Mouse (Mus musculus) hindbrain, postnatal 0 days (tissue): ENCODE results near the gene Tbc1d1. TPM values are rescaled to one million over a fixed set of nuclear protein-coding genes. Genes with fewer than 3 reads are reported as not detected.
A peak's percentile ranks its signal among the peaks of the same experiment; 100 is the strongest.

ENCODE experiments used
- ATAC-seq: fragments of 200-750 bp; cut with Nextera tagmentation; 2 replicates; pipeline ENCODE4 v1.8.0; 2017; ENCODE audit warnings: mild to moderate bottlenecking, moderate TSS enrichment, moderate library complexity
- DNase-seq: peaks from one replicate; pipeline ENCODE4 v3.0.0-alpha.2; 2015; ENCODE audit warnings: low spot score
- H3K27ac ChIP-seq: fragments of 300-500 bp; sonication (generic); 2 replicates; pipeline ENCODE4 v1.5.1; 2014; ENCODE audit warnings: mild to moderate bottlenecking
- H3K27me3 ChIP-seq: fragments of 300-500 bp; sonication (generic); 2 replicates; pipeline ENCODE4 v1.6.1; 2014; ENCODE audit warnings: low read length, mixed read lengths; ENCODE audit not compliant: insufficient read depth
- H3K36me3 ChIP-seq: fragments of 300-500 bp; sonication (generic); 2 replicates; pipeline ENCODE4 v1.6.1; 2014; ENCODE audit warnings: low read length, mixed read lengths; ENCODE audit not compliant: insufficient read depth
- H3K4me1 ChIP-seq: fragments of 300-500 bp; sonication (generic); 2 replicates; pipeline ENCODE4 v1.6.1; 2014; ENCODE audit warnings: antibody characterized with exemption, low read length, mixed read lengths; ENCODE audit not compliant: insufficient read depth
- H3K4me2 ChIP-seq: fragments of 300-500 bp; sonication (generic); 2 replicates; pipeline ENCODE4 v1.6.1; 2014; ENCODE audit warnings: low read depth, mild to moderate bottlenecking, low read length, moderate library complexity, mixed read lengths
- H3K4me3 ChIP-seq: fragments of 300-500 bp; sonication (generic); 2 replicates; pipeline ENCODE4 v1.5.1; 2014; ENCODE audit warnings: low read length
- H3K9ac ChIP-seq: fragments of 300-500 bp; sonication (generic); replicated peaks from 2 replicates; pipeline ENCODE4 v1.6.1; 2014; ENCODE audit warnings: mild to moderate bottlenecking, low read length, moderate library complexity, mixed read lengths
- H3K9me3 ChIP-seq: fragments of 300-500 bp; sonication (generic); 2 replicates; pipeline ENCODE4 v1.6.1; 2016; ENCODE audit warnings: low read length, mixed read lengths
- CTCF ChIP-seq: IDR thresholded peaks from 2 replicates; pipeline ENCODE4 v1.5.1; 2016; ENCODE audit warnings: antibody characterized with exemption, control low read depth, low read depth
- WGBS: fragments of 180-500 bp; shearing (Covaris S2); extraction: QIAGEN DNeasy Blood & Tissue Kit; methylation state at CpG from one replicate; pipeline ENCODE4 v1.1.7; 2014; 5-methylcytosine and 5-hydroxymethylcytosine counted together
- polyA plus RNA-seq: library from polyadenylated mRNA; unstranded; fragments of >200 nt; fragmentation: Nextera tagmentation; extraction: Ambion mirVana; gene quantifications from 2 replicates; pipeline ENCODE4 v1.2.1, GENCODE M21; 2015
- total RNA-seq: library from RNA; depleted of rRNA; stranded (reverse); fragments of >200 nt; gene quantifications from 2 replicates; pipeline ENCODE4 v1.2.3, GENCODE M21; 2014

The Tbc1d1 gene
- total and polyA plus RNA-seq, 2 experiments from 2014 or later, result 7.2 to 19.2 TPM

GRCm38 (mm10) chr5:64168990-64169540 is 13.0 kb downstream of the Tbc1d1 start:
- H3K36me3 ChIP-seq, result no peaks in the 10 kb centered on the region
- no peak overlapping the region for H3K9ac ChIP-seq
- 95% methylated on average over 10 of the region's 10 CpGs for WGBS
- no peak overlapping the region for H3K4me2 ChIP-seq
- no peak for TF ChIP-seq CTCF
- no peaks in the 10 kb centered on the region for H3K27me3 ChIP-seq
- H3K4me1 ChIP-seq, result no peaks in the 10 kb centered on the region
- no peak for ATAC-seq
- no peak overlapping the region for H3K4me3 ChIP-seq
- no peak overlapping the region for H3K27ac ChIP-seq
- DNase-seq, result no peak
- no peaks in the 10 kb centered on the region for H3K9me3 ChIP-seq

- WGBS, result 74% methylated on average over 3 of the region's 3 CpGs
- H3K4me1 ChIP-seq, result no peaks in the 10 kb centered on the region
- no peak overlapping the region for H3K9ac ChIP-seq
- no peaks in the 10 kb centered on the region for H3K36me3 ChIP-seq
- no peak overlapping the region for H3K4me2 ChIP-seq
- TF ChIP-seq CTCF, result no peak
- H3K27me3 ChIP-seq, result no peaks in the 10 kb centered on the region
- ATAC-seq (0 out of 2 replicates have a peak, but pooled peaks have one; percentile 53), DNase-seq (no peak)
- no peak overlapping the region for H3K27ac ChIP-seq
- H3K4me3 ChIP-seq, result no peak overlapping the region
- no peaks in the 10 kb centered on the region for H3K9me3 ChIP-seq
These were observed 16.8 kb downstream of the Tbc1d1 start for GRCm38 (mm10) chr5:64172884-64173283.

DNA sequence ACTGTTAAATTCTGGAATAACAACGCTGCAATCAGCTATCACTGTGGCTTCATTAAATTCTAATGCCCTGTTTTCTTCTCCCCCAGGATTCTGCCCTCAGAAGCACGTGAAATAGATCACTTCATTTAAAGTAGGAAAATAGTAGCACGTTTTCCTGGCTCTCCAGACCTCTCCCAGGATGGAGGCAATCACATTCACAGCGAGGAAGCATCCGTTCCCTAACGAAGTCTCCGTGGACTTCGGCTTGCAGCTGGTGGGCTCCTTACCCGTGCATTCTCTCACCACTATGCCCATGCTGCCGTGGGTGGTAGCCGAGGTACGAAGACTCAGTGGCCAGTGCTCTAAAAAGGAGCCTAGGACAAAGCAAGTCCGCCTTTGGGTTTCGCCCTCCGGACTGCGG is 17.2 kb downstream of the Tbc1d1 start:
- ATAC-seq, result no peak
- Histone ChIP-seq H3K9ac (no peak overlapping the region), H3K27ac (no peak overlapping the region)

DNA sequence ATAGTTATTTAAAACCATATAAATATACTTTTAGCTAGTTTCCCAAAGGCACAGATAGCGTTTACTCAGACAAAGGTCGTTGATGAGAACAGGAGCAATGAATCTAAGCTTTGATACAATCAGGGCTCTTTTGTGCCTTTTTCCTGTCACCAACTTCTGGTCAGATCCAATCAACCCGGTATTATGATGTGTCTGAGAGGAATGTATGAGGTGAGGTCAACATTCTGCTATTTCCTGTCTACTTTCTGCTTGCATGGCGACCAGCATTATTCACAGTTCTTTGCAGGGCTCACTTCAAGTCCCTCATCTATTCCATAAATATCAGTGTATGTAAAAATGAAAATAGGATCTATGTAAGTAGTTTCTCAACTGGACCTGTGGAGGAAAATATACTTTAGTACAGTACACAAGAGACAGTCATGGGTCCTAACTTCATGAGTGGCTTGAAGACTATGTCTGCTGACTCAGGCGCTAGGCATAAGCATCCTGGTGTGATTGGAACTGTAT is 18.4 kb downstream of the Tbc1d1 start:
- Histone ChIP-seq H3K9ac (no peak overlapping the region), H3K4me3 (no peak overlapping the region), H3K27ac (no peak overlapping the region), H3K36me3 (no peaks in the 10 kb centered on the region), H3K27me3 (no peaks in the 10 kb centered on the region), H3K4me2 (no peak overlapping the region), H3K9me3 (no peaks in the 10 kb centered on the region), H3K4me1 (no peaks in the 10 kb centered on the region)
- no peak for TF ChIP-seq CTCF
- no peak for DNase-seq
- WGBS, result 84% methylated on average over 5 of the region's 5 CpGs
- ATAC-seq, result no peak

More for the DNA sequence above, 17.2 kb downstream of the Tbc1d1 start:
- Histone ChIP-seq H3K27me3 (no peaks in the 10 kb centered on the region), H3K4me3 (no peak overlapping the region), H3K4me2 (no peak overlapping the region), H3K4me1 (no peaks in the 10 kb centered on the region), H3K9me3 (no peaks in the 10 kb centered on the region), H3K36me3 (no peaks in the 10 kb centered on the region)
- DNase-seq, result no peak
- TF ChIP-seq CTCF, result no peak
- 70% methylated on average over 16 of the region's 16 CpGs for WGBS

- 74% methylated on average over 8 of the region's 8 CpGs for WGBS
- H3K4me3 ChIP-seq, result no peak overlapping the region
- H3K36me3 ChIP-seq, result no peaks in the 10 kb centered on the region
- ATAC-seq (no peak), DNase-seq (no peak)
- H3K4me1 ChIP-seq, result no peaks in the 10 kb centered on the region
- H3K4me2 ChIP-seq, result no peak overlapping the region
- TF ChIP-seq CTCF, result no peak
- no peak overlapping the region for H3K9ac ChIP-seq
- H3K9me3 ChIP-seq, result no peaks in the 10 kb centered on the region
- H3K27me3 ChIP-seq, result no peaks in the 10 kb centered on the region
- no peak overlapping the region for H3K27ac ChIP-seq
These were observed 24.4 kb downstream of the Tbc1d1 start for GRCm38 (mm10) chr5:64180548-64180947.

DNA sequence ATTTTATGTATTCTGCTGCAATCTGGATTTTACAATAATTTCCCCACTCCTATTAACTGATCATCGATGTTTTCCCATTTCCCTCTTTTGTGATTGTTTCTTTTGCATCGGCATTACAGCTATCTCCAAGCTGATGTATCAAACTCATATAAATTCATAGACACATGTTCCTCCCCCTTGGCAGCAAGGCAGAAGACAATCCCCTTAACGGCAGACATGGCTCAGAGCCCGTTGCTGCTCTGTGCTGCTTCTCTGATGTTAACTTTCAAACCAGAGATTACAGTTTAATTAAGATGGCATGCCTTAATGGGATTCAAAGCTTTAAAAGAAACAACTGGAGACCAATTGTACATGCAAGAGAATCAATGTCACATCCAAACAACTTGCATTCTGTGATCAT is 27.6 kb downstream of the Tbc1d1 start:
- no peaks in the 10 kb centered on the region for H3K36me3 ChIP-seq
- H3K9ac ChIP-seq, result no peak overlapping the region
- H3K4me1 ChIP-seq, result no peaks in the 10 kb centered on the region
- TF ChIP-seq CTCF, result no peak
- no peaks in the 10 kb centered on the region for H3K9me3 ChIP-seq
- ATAC-seq (0 out of 2 replicates have a peak, but pooled peaks have one; percentile 40), DNase-seq (peak; percentile 55)
- 26% methylated on average over 4 of the region's 4 CpGs for WGBS
- H3K27me3 ChIP-seq, result no peaks in the 10 kb centered on the region
- no peak overlapping the region for H3K4me3 ChIP-seq
- no peak overlapping the region for H3K4me2 ChIP-seq
- no peak overlapping the region for H3K27ac ChIP-seq

DNA sequence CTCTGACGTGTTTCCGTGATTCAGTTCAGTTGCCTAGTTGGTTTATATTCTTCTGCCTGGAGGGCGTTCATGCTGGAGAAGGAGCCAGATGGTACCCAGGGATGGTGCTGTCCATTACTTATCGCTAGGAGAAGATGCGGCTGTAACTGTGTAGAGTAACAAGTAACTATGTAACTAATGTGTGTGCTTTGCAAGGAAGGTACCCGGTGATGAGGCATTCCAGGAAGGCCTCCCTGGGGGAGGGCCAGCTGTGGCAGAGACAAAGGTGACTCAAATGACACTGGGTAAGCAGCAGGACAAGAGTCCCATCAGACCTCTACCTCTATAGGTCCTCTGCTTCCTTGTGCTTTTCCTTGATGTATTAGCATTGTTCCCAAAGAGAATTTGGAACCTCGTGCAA is 29.2 kb downstream of the Tbc1d1 start:
- ATAC-seq, result no peak
- H3K27ac ChIP-seq, result no peak overlapping the region
- no peaks in the 10 kb centered on the region for H3K9me3 ChIP-seq
- H3K9ac ChIP-seq, result no peak overlapping the region
- 51% methylated on average over 7 of the region's 7 CpGs for WGBS
- H3K4me1 ChIP-seq, result no peaks in the 10 kb centered on the region
- no peak overlapping the region for H3K4me2 ChIP-seq
- no peaks in the 10 kb centered on the region for H3K27me3 ChIP-seq
- DNase-seq, result no peak
- no peak for TF ChIP-seq CTCF
- H3K4me3 ChIP-seq, result no peak overlapping the region
- no peaks in the 10 kb centered on the region for H3K36me3 ChIP-seq
